Mouse (Mus musculus) T-helper 17 cell (primary cell): Measurements from ENCODE around the gene Hmgb1.

Experiments used
- in situ Hi-C, 2 experiments: fragments of 300-600 bp; cut with MboI, MseI; formaldehyde crosslinking; loops; 1 replicate in 1 of 2; 2 replicates in 1 of 2; pipeline ENCODE4 v1.15.1; 2025; ENCODE audit warnings: high pct_unique_total_duplicates in 2 of 2

Gene Hmgb1

DNA sequence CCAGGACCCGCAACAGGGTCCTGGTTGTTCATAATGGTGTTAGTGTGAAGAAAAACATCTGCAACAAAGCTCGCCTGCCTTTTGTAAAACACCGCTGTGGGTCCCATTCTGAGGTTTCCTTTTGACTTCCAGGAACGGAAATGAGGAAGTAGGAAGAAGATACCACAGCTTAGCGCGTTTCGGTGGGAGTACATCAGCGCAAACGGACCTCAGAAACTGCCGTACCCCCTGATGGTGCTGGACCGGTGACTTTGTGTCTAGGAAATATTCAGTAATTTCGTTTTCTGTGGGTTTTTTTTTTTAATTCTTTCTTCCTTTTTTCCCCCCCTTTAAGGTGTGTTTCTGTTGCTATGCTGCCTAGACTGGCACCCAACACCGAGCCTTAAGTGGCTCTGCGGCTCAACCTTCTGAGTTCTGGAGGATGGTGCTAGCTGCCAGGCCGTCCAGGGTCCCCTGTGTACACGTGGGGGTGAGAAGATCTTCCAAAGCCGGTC is 116.0 kb downstream of the Hmgb1 start:
- in situ Hi-C loops: no loop called here

DNA sequence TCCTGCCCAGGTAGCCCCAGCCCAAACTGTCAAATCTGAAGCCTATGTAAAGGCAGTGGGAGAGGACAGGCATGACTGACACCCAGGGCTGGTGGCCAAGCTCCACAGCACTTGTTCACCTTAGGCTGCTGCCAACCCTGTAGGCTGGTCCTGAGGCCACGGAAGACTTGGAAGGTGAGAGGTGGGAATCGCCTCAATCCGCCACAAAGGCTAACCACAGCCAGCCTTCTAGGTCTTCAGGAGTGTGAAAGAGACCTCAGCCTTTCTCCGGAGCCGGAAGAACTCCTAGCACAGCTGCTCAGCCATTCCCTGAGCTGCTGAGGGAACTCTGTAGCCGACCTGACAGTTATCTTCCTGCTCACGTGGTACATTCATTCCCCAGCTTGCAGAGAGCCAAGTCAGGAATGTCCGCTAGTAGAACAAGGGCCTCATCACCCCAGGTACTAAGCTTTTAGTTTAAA is 116.8 kb downstream of the Hmgb1 start:
- in situ Hi-C loops: no loop called here

DNA sequence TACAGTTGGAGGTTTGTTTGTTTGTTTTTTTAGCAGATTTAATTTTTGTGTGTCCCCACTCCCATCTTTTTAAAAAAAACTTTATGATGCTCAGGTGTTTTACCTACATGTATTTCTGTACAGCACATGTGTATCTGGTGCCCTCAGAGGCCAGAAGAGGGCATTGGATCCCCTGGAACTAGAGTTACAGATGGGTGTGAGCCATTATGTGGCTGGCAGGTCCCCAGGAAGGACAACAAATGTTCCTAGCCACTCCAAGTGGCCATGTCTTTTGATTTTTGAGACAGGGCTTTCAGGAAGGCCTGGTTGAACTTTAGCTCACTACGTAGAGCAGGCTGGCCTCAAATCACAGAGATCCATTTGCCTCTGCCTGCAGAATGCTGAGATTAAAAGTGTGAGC is 121.5 kb downstream of the Hmgb1 start:
- in situ Hi-C loops: no loop called here

DNA sequence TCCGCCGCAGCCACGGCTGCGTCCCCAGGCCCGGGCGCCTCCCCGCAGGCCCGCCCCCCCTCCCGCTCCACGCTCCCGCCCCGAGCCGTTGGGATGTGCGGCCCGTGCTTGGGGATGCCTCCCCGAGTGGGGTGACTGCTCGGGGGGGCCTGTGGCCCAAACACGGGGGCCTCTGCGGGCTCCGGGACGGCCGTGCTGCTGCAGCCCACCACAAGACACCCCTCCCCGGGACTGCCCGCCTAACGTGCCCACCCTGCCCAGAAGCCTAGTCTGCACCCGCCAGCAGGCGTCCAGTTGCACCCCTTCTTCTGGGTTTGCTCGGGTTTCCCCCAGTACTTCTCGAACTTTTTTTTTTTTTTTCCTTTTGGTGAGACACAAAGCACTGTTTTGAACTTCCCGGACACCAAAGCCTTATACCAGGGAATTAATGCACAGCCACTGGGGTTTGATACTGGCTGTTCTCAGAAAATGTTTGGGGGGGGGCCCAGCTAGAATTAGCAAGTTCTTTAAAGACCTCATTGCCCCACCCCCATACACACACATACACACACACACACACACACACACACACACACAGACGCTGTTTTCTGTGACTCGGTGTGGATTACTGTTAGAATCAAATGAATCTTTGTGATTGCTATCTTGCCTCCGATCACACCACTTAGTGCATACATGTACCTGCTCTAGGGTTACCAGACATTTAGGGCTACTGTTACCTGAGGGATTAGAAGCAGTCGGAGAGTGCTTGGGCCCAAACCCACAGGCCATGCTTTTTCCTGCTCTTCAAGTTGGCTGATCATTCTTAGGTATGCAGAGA is 130.7 kb downstream of the Hmgb1 start:
- in situ Hi-C loops: no loop called here

DNA sequence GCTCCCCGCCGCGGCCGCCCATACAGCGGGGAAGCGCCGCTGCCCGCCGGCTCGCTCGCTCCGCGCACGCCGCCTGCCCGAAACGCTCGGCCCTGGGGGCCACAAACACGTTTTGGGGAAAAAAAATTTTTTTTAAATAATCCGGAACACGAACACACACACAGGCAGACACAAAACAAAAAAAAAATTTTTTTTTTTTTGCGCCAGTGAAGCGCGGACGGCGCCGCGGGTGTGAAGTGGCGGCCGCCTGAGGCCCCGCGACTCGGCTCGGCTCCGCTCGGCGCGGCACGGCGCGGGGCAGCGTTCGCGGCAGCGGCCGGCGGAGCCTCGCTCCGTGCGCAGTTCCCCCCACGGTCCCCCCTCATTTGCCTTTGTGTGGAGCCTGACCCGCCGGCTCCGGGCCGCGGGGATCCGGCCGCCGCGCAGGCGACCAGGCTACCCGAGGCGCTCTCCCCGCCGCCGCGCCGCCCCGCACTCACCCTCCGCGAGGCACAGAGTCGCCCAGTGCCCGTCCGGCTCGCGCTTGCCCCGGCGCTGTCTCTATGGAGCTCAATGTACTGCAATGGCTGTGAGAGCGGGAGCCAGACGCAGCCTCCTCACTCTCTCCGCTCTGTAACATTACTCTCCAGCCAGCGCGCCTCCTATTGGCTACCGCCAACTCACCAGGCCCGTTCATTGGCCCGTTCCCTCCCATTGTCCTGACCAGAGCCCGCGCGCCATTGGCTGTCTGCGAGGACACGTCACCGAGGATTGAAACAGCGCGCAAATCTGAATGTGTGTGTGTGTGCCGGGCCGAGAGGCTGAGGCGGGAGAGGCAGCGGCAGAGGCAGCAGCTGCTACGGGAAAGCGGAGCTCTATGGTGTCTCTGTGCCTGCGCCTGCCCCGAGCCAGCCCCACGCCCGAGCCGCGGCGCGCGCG is 131.6 kb downstream of the Hmgb1 start:
- in situ Hi-C loops: no loop called here

DNA sequence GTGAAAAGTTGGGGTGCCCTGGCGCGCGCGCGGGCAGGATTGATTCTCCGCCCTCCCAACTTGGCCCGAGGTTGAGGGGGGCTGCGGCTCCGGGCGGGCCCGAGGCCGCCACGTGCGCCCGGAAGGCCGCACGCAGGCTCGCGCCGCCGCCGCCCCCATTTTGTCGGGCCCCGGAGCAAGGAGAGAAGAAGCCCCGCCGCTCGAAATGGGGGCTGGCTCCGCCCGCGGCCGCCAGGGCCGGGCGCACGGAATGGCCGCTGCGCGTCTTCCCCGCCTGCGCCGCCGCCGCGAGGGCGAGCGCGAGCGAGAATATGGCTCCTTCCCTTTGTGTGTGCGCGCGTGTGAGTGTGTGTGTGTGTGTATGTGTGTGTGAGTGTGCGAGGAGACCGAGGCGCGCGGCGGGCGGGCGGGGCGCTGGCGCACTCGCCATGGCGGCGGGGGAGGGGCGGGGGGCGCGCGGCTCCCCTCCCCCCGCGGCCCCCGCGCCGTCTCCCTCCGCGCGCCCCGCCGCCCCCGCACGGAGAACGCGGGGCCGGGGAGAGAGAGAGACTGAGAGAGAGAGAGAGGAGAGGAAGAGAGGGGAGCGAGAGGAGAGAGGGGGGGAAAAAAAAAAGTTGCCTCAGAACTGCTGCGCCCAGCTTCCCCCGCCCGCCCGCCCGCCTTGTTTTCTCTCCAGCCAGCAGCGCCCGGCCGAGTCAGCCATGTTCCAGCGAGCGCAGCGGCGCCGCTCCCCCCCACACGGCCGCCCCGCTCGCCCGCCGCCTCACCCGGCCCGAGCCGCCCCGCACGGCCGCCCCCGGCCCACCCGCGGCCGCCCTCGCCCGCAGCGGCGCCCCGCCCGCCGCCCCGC is 132.5 kb downstream of the Hmgb1 start:
- in situ Hi-C loops: no loop called here

DNA sequence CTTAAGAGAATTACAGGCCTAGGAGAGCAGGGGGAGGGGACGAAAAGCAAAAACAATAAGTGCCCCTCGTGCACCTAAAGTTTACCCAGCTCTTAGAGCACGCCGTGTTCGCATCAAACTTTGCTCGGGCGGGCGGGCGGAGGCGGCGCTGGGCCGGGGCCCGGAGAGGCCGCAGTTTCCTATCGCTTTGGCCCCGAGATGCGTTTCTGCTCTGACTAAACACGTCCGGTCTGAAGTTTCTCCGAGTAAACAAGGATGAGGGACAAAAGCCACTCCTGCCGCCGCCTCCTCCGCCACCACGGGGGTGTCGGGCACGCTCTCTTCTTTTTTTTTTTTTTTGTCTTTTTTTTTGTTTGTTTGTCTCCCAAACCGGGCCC is 133.1 kb downstream of the Hmgb1 start:
- in situ Hi-C loops: no loop called here

DNA sequence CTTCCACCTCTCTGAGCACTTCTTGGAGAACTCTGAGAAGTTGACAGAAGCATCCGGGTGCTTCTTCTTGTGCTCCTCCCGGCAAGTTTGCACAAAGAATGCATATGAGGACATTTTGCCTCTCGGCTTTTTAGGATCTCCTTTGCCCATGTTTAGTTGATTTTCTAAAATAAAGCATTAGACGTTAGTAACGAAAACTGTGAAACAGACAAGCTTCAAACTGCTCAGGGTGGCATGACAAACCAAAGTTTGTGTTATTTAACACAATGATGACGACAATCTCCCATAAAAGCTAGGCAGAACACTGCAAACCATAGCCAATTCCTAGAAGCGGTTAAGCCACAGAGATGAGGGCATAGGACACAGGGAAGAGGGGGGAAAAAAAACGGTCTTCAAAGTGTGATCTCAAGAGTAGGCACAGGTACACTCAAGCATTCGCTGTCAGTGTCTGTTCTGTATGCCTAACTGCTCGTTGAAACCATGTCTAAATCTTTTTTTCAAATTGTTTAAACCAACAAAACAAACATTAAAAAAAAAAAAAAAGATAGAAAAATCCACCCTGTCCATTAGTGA is 133.6 kb downstream of the Hmgb1 start:
- in situ Hi-C loops: no loop called here

DNA sequence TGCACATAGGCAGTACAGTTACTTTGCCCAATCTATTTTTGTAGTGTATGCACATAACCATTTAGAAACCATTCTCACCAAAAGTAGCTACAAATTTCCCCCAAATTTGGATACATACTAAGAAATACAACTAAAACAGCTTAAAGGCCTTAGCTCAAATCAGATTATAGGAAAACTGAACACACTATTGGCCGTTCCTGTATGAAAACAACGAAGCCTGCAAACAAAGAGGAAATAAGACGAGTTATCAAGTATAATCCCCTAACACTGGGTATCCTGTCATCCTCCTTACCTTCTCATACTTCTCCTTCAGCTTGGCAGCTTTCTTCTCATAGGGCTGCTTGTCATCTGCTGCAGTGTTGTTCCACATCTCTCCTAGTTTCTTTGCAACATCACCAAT is 134.9 kb downstream of the Hmgb1 start:
- in situ Hi-C loops: no loop called here

DNA sequence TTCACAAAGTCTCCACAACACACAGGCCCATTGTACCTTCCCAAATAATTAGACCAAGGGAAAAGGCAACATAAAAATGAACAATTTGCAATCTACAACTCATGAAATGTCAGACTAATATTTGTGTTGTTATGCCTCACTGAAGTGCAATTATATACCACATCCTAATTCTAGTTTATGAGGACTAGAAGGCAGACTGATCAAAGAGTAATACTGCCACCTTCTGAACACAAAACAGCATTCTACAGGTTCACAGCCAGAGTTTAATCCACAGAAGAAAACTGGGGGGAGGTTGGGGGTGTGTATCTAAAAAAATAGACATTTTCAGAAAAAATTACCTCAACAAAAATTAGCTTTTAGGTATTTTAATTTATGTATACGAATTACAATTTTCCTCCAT is 135.3 kb downstream of the Hmgb1 start:
- in situ Hi-C loops: no loop called here

DNA sequence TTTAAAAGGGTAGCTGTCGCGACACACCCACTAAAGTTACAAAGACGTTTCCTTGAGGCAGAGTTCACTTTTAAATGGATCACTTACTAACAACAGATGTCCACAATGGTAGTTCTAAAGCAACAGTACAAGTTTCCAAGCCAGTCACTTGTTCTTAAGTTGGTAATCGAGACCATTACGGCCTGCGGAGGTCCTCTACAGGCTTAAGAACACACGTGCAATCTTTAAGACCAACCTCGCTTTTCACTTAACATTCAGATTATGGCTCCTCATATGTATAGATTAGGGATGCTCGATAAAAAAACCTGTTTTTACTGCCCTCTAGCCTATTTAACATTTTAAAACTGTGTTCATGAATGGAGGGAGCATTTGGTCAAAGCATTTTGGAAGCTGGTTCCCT is 137.6 kb downstream of the Hmgb1 start:
- in situ Hi-C loops: no loop called here

DNA sequence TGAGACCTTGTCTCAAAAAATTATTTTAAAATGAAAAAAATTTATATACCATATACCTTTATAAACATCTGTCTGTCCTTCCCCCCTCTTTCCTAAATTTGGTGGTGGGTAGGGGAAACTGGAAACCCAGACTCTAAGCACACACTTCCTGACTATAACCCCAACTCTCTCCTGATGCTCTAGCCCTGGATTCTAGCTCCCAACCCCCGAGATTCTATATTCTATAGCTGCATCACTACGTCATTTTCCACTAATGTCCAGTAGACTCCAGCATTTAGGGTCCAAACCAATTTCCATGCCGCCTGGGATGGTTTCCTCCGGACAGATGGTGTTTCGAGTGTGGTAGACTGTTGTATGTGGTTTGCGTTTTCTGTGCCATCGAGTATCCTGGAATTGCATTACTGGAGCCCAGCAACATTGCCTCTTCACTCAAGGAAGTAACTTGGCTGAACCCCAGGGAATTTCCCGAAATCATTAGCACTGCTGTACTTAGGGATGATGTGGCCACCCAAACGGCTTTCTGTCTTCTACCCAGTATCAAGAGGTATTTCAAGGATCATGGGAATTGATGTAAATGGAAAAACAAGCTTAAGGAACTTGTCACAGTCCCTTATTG is 138.7 kb downstream of the Hmgb1 start:
- in situ Hi-C loops: no loop called here

DNA sequence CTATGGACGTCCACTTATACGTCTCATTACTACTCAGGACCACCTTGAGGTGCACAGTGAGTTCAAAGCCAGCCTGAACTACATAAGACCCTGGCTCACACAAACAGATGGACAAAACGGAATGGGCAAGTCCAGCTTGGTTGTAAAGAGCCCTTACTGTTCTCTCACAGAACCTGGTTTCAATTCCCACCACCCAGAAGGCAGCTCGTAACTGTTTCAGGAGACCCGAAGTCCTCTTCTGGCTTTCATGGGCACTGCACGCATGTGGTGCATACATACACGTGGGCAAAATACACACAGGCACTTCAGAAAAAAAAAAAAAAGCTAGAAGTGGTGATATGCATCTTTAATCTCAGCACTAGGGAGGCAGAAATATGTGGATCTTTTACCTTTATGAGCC is 139.2 kb downstream of the Hmgb1 start:
- in situ Hi-C loops: no loop called here

DNA sequence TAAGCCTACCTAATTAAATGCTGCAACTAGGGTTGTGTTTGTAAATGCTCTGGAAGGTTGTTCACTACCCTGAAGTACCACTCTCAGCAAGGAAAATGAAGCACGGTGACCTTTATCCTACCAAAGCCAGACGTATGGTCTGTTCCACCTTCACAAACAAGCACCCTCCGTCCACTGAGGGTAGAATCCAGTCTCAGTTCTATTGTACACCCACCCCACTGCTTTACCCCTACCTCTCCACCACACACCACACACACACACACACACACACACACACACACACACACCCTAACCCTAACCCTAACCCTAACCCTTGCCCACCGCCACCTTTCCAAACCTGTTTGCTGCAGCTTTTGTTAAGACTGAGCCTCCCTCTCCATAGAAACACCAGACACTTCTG is 140.2 kb downstream of the Hmgb1 start:
- in situ Hi-C loops: no loop called here

DNA sequence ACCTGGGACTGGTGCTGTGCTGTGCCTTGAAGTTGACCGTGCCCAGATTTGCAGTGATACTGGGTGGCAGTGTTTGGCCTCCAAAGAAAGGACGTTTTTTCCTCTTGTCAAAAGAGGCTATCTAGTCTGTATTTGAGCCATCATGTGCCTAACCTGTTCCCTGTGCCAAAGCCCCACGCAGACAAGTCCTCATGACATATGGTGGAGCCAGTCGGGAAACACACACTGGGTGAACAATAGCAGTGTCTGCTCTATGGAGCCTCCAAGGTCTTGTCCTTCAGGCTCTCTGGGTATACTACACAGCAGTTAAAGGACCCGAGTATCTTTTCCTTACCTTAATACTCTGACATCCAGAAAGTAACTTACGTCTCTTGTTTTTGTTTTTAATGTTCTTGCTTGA is 141.0 kb downstream of the Hmgb1 start:
- in situ Hi-C loops: no loop called here

DNA sequence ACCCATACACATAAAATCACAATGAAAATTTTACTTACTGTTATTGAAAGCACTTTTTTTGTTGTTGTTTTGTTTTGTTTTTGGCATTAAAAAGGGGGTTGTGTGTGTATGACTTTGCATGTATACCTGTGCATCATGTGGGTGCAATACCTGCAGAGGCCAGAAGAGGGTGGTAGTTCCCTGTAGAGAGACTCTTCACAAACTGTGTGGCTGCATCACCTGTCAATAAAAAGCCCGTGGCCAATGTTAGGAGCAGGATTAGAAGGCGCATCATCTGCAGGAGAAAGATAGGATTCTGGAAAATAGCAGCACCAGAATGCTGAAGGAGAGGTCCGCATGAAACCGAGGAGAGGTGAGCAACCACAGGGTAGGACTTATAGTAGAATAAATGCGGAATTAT is 144.5 kb downstream of the Hmgb1 start:
- in situ Hi-C loops: no loop called here

DNA sequence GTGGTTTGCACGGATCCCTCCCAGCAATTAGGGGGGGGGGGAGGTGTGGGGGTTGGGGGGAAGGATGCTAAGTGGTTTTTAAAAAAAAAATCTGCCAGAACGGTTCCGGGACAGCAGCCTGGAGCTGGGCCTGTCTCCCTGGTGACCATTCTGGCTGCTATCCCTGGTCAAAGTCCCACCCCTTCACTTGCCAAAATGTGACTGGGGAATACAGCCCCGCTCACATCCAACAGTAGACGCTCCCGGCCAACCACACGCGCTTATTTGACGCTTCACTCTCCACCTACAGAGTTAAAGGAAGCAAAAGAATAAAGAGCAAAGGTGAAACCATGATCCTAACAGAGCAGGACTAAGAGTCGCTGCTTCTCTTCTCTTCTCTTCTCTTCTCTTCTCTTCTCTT is 146.6 kb downstream of the Hmgb1 start:
- in situ Hi-C loops: no loop called here

DNA sequence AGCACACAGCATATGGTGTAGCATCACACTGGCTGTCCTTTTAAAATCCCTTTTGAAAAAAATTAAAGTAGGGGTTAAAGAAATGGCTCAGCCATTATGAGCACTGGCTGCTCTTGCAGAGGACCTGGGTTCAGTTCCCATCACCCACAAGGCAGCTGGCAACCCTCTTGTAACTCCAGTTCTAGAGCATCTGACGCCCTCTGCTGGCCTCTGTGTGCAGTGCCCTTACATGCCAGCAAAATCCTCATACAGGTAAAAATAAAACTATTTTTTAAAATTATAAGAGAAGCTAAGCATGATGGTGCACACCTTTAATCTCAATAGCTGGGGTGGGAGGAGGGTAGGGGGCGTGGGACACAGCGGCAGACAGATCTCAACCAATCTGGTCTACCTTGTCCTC is 147.4 kb downstream of the Hmgb1 start:
- in situ Hi-C loops: no loop called here

DNA sequence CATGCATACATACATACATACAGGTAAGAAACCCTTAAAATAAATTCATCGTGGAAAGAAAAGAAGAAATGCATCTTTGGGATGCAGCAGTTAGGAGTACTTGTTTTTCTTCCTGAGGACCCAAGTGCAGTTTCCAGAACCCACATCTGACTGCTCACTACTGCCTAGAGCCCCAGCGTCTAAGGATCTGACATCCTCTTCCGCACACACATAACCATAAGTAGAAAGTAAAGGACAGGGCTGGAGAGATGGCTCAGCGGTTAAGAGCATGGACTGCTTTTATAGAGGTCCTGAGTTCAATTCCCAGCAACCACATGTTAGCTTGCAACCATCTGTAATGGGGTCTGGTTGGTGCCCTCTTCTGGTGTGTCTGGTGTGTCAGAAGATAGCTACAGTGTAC is 151.9 kb downstream of the Hmgb1 start:
- in situ Hi-C loops: no loop called here

DNA sequence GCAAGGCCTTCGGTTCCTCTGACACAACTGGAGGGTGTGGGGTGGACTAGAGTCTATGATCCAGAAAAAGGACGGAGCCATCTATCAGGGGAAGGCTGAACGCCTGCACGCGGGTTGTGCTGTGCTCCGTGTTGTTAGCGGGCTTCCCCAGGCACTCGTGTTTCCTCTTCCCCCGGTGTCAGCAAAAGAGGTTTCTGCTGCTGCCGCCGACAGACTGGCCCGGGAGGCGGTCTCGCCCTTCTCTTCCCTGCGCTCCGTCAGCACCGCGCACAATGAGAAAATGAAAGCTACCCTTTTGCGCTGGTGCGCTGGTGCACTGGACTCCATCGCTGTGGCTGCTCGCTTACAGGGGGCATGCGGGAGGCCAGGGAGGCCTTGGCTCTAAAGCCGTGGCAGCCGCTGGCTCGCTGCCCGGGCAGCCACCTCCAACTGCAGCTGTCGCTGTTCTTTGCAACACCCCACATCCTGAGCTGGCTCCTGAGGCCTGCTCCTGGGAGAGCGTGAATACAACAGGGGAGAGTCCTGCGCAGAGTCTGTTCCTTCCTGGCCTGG is 153.0 kb downstream of the Hmgb1 start:
- in situ Hi-C loops: no loop called here

DNA sequence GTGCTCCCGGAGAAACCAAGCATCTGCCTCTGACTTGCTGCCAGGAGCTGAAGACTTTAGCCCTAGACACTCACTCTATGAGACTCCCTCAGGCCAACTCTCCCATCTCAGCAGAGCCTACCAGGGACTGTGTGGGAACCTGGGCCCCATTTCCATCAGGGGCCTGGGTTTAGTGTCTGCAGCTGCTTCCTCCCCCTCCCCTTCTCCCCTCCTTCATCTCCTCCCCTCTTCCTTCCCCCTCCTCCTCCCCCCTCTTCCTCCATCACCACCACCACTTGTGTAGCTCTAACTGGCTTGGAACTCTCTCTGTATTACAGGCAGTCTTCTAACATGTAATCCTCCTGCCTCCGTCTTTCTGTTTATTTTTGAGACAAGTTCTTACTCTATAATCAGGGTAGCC is 154.2 kb downstream of the Hmgb1 start:
- in situ Hi-C loops: no loop called here
